Mouse (Mus musculus) forebrain, embryonic 15.5 days (tissue): ENCODE results near the gene Tmem131. TPM values are rescaled to one million over a fixed set of nuclear protein-coding genes. Genes with fewer than 3 reads are reported as not detected.

Experiments used
- ATAC-seq: fragments of 200-750 bp; cut with Nextera tagmentation; replicated peaks from 2 replicates; pipeline ENCODE4 v1.8.0; 2017; ENCODE audit warnings: mild to moderate bottlenecking, moderate TSS enrichment, moderate library complexity
- H3K27ac ChIP-seq: fragments of 300-500 bp; sonication (generic); replicated peaks from 2 replicates; pipeline ENCODE4 v1.5.1; 2015; ENCODE audit warnings: mild to moderate bottlenecking, inconsistent platforms
- H3K27me3 ChIP-seq: fragments of 300-500 bp; sonication (generic); 2 replicates; pipeline ENCODE4 v1.6.1; 2015; ENCODE audit warnings: inconsistent platforms
- H3K36me3 ChIP-seq: fragments of 300-500 bp; sonication (generic); 2 replicates; pipeline ENCODE4 v1.6.1; 2015; ENCODE audit warnings: mild to moderate bottlenecking, inconsistent platforms
- H3K4me1 ChIP-seq: fragments of 300-500 bp; sonication (generic); 2 replicates; pipeline ENCODE4 v1.6.1; 2015; ENCODE audit warnings: inconsistent platforms
- H3K4me2 ChIP-seq: fragments of 300-500 bp; sonication (generic); replicated peaks from 2 replicates; pipeline ENCODE4 v1.6.1; 2015; ENCODE audit warnings: mild to moderate bottlenecking, inconsistent platforms
- H3K4me3 ChIP-seq: fragments of 300-500 bp; sonication (generic); 2 replicates; pipeline ENCODE4 v1.5.1; 2015; ENCODE audit warnings: mild to moderate bottlenecking, inconsistent platforms
- H3K9ac ChIP-seq: fragments of 300-500 bp; sonication (generic); replicated peaks from 2 replicates; pipeline ENCODE4 v1.6.1; 2015; ENCODE audit warnings: mild to moderate bottlenecking, inconsistent platforms
- H3K9me3 ChIP-seq: fragments of 300-500 bp; sonication (generic); 2 replicates; pipeline ENCODE4 v1.6.1; 2016; ENCODE audit warnings: inconsistent platforms
- WGBS: fragments of 180-500 bp; shearing (Covaris S2); methylation state at CpG from one replicate; pipeline ENCODE4 v1.1.7; 2015; ENCODE audit warnings: mixed read lengths; 5-methylcytosine and 5-hydroxymethylcytosine counted together
- polyA plus RNA-seq: library from polyadenylated mRNA; unstranded; fragments of >200 nt; fragmentation: Nextera tagmentation; extraction: Ambion mirVana; gene quantifications from 2 replicates; pipeline ENCODE4 v1.2.1, GENCODE M21; 2015

Gene Tmem131
- polyA plus RNA-seq, 1 experiment from 2014 or later: 13.0 TPM

- Histone ChIP-seq H3K4me3 (no peak overlapping the region), H3K27me3 (no peaks in the 10 kb centered on the region), H3K9ac (no peak overlapping the region), H3K27ac (no peak overlapping the region), H3K9me3 (no peaks in the 10 kb centered on the region), H3K4me1 (peaks cover 25% of the 10 kb centered on the region), H3K36me3 (no peaks in the 10 kb centered on the region), H3K4me2 (no peak overlapping the region)
- ATAC-seq: peak; percentile 63; the same call in 1 of the 2 replicates
- 67% methylated on average over 3 of the region's 3 CpGs for WGBS
Measured at GRCm38 (mm10) chr1:36864757-36865156, 78.7 kb downstream of the Tmem131 start.

- Histone ChIP-seq H3K36me3 (no peaks in the 10 kb centered on the region), H3K9ac (no peak overlapping the region), H3K4me1 (peaks cover 27% of the 10 kb centered on the region), H3K9me3 (no peaks in the 10 kb centered on the region), H3K4me2 (no peak overlapping the region), H3K27ac (peak overlapping the region; percentile 56; the same call in 1 of the 2 replicates), H3K27me3 (no peaks in the 10 kb centered on the region), H3K4me3 (no peak overlapping the region)
- 71% methylated on average over 2 of the region's 2 CpGs for WGBS
- ATAC-seq: no peak
Measured at GRCm38 (mm10) chr1:36861775-36862174, 81.7 kb downstream of the Tmem131 start.

- Histone ChIP-seq H3K9me3 (no peaks in the 10 kb centered on the region), H3K36me3 (no peaks in the 10 kb centered on the region), H3K4me3 (no peak overlapping the region), H3K4me1 (peaks cover 27% of the 10 kb centered on the region), H3K27ac (peak overlapping the region; percentile 56), H3K4me2 (no peak overlapping the region), H3K27me3 (no peaks in the 10 kb centered on the region), H3K9ac (no peak overlapping the region)
- 0% methylated on average over 1 of the region's 1 CpGs for WGBS
- ATAC-seq: no peak
Measured at GRCm38 (mm10) chr1:36860876-36861275, 82.6 kb downstream of the Tmem131 start.

GRCm38 (mm10) chr1:36860431-36860849 lies 83.0 kb downstream of the Tmem131 start:
- peak overlapping the region; percentile 56 for H3K27ac ChIP-seq
- WGBS: 51% methylated on average over 4 of the region's 4 CpGs
- no peak for ATAC-seq

GRCm38 (mm10) chr1:36857081-36857480 lies 86.4 kb downstream of the Tmem131 start:
- ATAC-seq: no peak
- Histone ChIP-seq H3K27ac (no peak overlapping the region), H3K4me2 (no peak overlapping the region), H3K9me3 (no peaks in the 10 kb centered on the region), H3K4me3 (no peak overlapping the region), H3K4me1 (peaks cover 23% of the 10 kb centered on the region), H3K36me3 (no peaks in the 10 kb centered on the region), H3K27me3 (no peaks in the 10 kb centered on the region), H3K9ac (no peak overlapping the region)
- 92% methylated on average over 6 of the region's 6 CpGs for WGBS

More at GRCm38 (mm10) chr1:36860431-36860849, 83.0 kb downstream of the Tmem131 start:
- peaks cover 27% of the 10 kb centered on the region for H3K4me1 ChIP-seq
- no peaks in the 10 kb centered on the region for H3K36me3 ChIP-seq
- H3K4me2 ChIP-seq: no peak overlapping the region
- no peak overlapping the region for H3K4me3 ChIP-seq
- no peaks in the 10 kb centered on the region for H3K27me3 ChIP-seq
- no peaks in the 10 kb centered on the region for H3K9me3 ChIP-seq
- no peak overlapping the region for H3K9ac ChIP-seq

- Histone ChIP-seq H3K36me3 (no peaks in the 10 kb centered on the region), H3K4me2 (no peak overlapping the region), H3K27ac (no peak overlapping the region), H3K9ac (no peak overlapping the region), H3K4me3 (no peak overlapping the region), H3K9me3 (no peaks in the 10 kb centered on the region), H3K27me3 (no peaks in the 10 kb centered on the region), H3K4me1 (no peaks in the 10 kb centered on the region)
- no peak for ATAC-seq
- WGBS: 92% methylated on average over 10 of the region's 10 CpGs
Measured at GRCm38 (mm10) chr1:36854198-36854765, 89.2 kb downstream of the Tmem131 start.

GRCm38 (mm10) chr1:36852085-36852484 lies 91.4 kb downstream of the Tmem131 start:
- Histone ChIP-seq H3K4me1 (no peaks in the 10 kb centered on the region), H3K9ac (no peak overlapping the region), H3K36me3 (no peaks in the 10 kb centered on the region), H3K27me3 (no peaks in the 10 kb centered on the region), H3K4me3 (no peak overlapping the region), H3K4me2 (no peak overlapping the region), H3K27ac (no peak overlapping the region), H3K9me3 (no peaks in the 10 kb centered on the region)
- 80% methylated on average over 6 of the region's 6 CpGs for WGBS
- no peak for ATAC-seq

- no peaks in the 10 kb centered on the region for H3K4me1 ChIP-seq
- no peaks in the 10 kb centered on the region for H3K27me3 ChIP-seq
- no peak overlapping the region for H3K9ac ChIP-seq
- H3K4me2 ChIP-seq: no peak overlapping the region
- 77% methylated on average over 4 of the region's 4 CpGs for WGBS
- ATAC-seq: no peak
- H3K4me3 ChIP-seq: no peak overlapping the region
- H3K9me3 ChIP-seq: no peaks in the 10 kb centered on the region
- H3K36me3 ChIP-seq: no peaks in the 10 kb centered on the region
- H3K27ac ChIP-seq: no peak overlapping the region
Measured at GRCm38 (mm10) chr1:36851392-36851791, 92.1 kb downstream of the Tmem131 start.

- Histone ChIP-seq H3K27me3 (no peaks in the 10 kb centered on the region), H3K27ac (no peak overlapping the region), H3K36me3 (no peaks in the 10 kb centered on the region), H3K4me2 (no peak overlapping the region), H3K9me3 (no peaks in the 10 kb centered on the region), H3K9ac (no peak overlapping the region), H3K4me3 (no peak overlapping the region), H3K4me1 (no peaks in the 10 kb centered on the region)
- ATAC-seq: no peak
- WGBS: 86% methylated on average over 1 of the region's 1 CpGs
Measured at GRCm38 (mm10) chr1:36848036-36848435, 95.4 kb downstream of the Tmem131 start.

- H3K27ac ChIP-seq: no peak overlapping the region
- no peak for ATAC-seq
- no peaks in the 10 kb centered on the region for H3K36me3 ChIP-seq
- no peak overlapping the region for H3K4me2 ChIP-seq
- no peak overlapping the region for H3K9ac ChIP-seq
- no peaks in the 10 kb centered on the region for H3K27me3 ChIP-seq
- no peaks in the 10 kb centered on the region for H3K4me1 ChIP-seq
- WGBS: 94% methylated on average over 8 of the region's 8 CpGs
- no peaks in the 10 kb centered on the region for H3K9me3 ChIP-seq
- H3K4me3 ChIP-seq: no peak overlapping the region
Measured at GRCm38 (mm10) chr1:36847276-36847675, 96.2 kb downstream of the Tmem131 start.

- Histone ChIP-seq H3K4me1 (no peaks in the 10 kb centered on the region), H3K9ac (no peak overlapping the region), H3K36me3 (peaks cover 3% of the 10 kb centered on the region; the same call in 1 of the 2 replicates), H3K9me3 (no peaks in the 10 kb centered on the region), H3K27me3 (no peaks in the 10 kb centered on the region), H3K27ac (no peak overlapping the region), H3K4me3 (no peak overlapping the region), H3K4me2 (no peak overlapping the region)
- WGBS: 32% methylated on average over 5 of the region's 5 CpGs
- no peak for ATAC-seq
Measured at GRCm38 (mm10) chr1:36845031-36845430, 98.4 kb downstream of the Tmem131 start.

- no peak for ATAC-seq
- Histone ChIP-seq H3K36me3 (peaks cover 19% of the 10 kb centered on the region; the same call in 1 of the 2 replicates), H3K9ac (no peak overlapping the region), H3K4me1 (no peaks in the 10 kb centered on the region), H3K27ac (no peak overlapping the region), H3K9me3 (no peaks in the 10 kb centered on the region), H3K27me3 (no peaks in the 10 kb centered on the region), H3K4me3 (no peak overlapping the region), H3K4me2 (no peak overlapping the region)
- 11% methylated on average over 1 of the region's 1 CpGs for WGBS
Measured at GRCm38 (mm10) chr1:36841806-36842205, 101.7 kb downstream of the Tmem131 start.

GRCm38 (mm10) chr1:36840959-36841358 lies 102.5 kb downstream of the Tmem131 start:
- WGBS: 97% methylated on average over 2 of the region's 2 CpGs

More at GRCm38 (mm10) chr1:36840959-36841358, 102.5 kb downstream of the Tmem131 start:
- no peaks in the 10 kb centered on the region for H3K27me3 ChIP-seq
- H3K4me1 ChIP-seq: no peaks in the 10 kb centered on the region
- H3K9me3 ChIP-seq: no peaks in the 10 kb centered on the region
- H3K9ac ChIP-seq: no peak overlapping the region
- H3K4me2 ChIP-seq: no peak overlapping the region
- H3K27ac ChIP-seq: no peak overlapping the region
- peaks cover 19% of the 10 kb centered on the region; the same call in 1 of the 2 replicates for H3K36me3 ChIP-seq
- no peak for ATAC-seq
- H3K4me3 ChIP-seq: no peak overlapping the region
